Mouse (Mus musculus): ENCODE measurements around the gene Tmem198. TPM values are rescaled to one million over a fixed set of nuclear protein-coding genes. Genes with fewer than 3 reads are reported as not detected.

Tmem198 gene
- polyA plus RNA-seq, 1 experiment from 2014 or later = 0.35 TPM

DNA sequence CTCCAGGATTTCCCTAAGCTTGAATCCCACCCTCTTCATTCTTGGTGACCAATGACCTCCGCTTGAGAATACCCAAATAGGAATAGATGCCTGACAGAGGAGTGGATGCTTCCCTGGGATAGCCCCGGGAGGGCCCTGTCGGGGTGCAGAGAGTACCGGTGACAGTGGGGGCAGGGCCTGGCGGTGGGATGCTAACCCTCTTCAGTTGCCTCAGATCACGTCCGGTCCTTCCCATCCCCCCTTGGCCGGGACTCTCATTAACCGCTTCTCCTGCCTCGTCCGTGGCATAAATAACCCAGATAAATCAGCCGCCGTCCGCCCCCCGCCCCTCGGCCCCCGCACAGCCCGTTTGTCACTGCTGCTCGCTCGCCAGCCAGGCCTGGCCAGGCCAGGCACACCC is 32.7 kb upstream of the Tmem198 start:
- Histone ChIP-seq H3K9me3 (replicated peaks) (no peaks in the 10 kb centered on the region), H3K4me3 (peak overlapping the region; percentile 41), H3K27me3 (ENCODE audit: low read depth, poor library complexity, severe bottlenecking) (peaks cover 95% of the 10 kb centered on the region), H3K27ac (peak overlapping the region; percentile 65), H3K36me3 (no peaks in the 10 kb centered on the region), H3K4me1 (peaks cover 98% of the 10 kb centered on the region)
- WGBS = under 1% methylated on average over 20 of the region's 20 CpGs
- DNase-seq (ENCODE audit: low spot score) = peak; percentile 69

- Histone ChIP-seq H3K9me3 (replicated peaks) (no peaks in the 10 kb centered on the region), H3K27ac (peak overlapping the region; percentile 70), H3K27me3 (ENCODE audit: low read depth, poor library complexity, severe bottlenecking) (peaks cover 98% of the 10 kb centered on the region), H3K36me3 (no peaks in the 10 kb centered on the region), H3K4me1 (peaks cover 100% of the 10 kb centered on the region), H3K4me3 (peak overlapping the region; percentile 39)
- WGBS = under 1% methylated on average over 10 of the region's 10 CpGs
- no peak for DNase-seq (ENCODE audit: low spot score)
Observed at GRCm38 (mm10) chr1:75447265-75448051, 31.9 kb upstream of the Tmem198 start.

- Histone ChIP-seq H3K27me3 (ENCODE audit: low read depth, poor library complexity, severe bottlenecking) (peaks cover 98% of the 10 kb centered on the region), H3K9me3 (replicated peaks) (no peaks in the 10 kb centered on the region), H3K36me3 (no peaks in the 10 kb centered on the region), H3K4me3 (peak overlapping the region; percentile 39), H3K4me1 (peaks cover 100% of the 10 kb centered on the region), H3K27ac (peak overlapping the region; percentile 70)
- WGBS = 4% methylated on average over 7 of the region's 7 CpGs
- DNase-seq (ENCODE audit: low spot score) = peak; percentile 63
Observed at GRCm38 (mm10) chr1:75448052-75448431, 31.3 kb upstream of the Tmem198 start.

DNA sequence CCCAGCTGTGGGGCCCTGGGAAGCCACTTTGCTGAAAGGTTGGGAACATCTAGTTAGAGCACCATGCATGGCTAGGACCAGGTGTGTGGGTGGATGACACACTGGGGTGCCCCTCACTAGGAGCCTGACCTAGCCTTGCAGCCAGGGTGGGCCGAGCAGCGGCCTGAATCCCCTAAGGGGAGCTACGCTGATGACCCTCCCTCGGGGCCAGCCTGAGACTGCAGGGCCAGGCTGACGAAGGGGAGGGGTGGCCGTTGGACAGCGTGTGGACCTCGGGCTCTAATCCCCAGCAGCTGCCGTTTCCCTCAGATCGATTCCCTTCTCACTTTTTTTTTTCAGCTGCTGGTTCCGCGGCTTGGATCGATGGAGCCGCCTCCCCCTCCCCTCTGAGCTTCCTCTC is 30.4 kb upstream of the Tmem198 start:
- H3K4me1 ChIP-seq = peaks cover 100% of the 10 kb centered on the region
- H3K9me3 ChIP-seq (replicated peaks) = no peaks in the 10 kb centered on the region
- WGBS = under 1% methylated on average over 14 of the region's 14 CpGs
- H3K27ac ChIP-seq = peak overlapping the region; percentile 70
- H3K27me3 ChIP-seq (ENCODE audit: low read depth, poor library complexity, severe bottlenecking) = peaks cover 98% of the 10 kb centered on the region
- peak overlapping the region; percentile 39 for H3K4me3 ChIP-seq
- no peaks in the 10 kb centered on the region for H3K36me3 ChIP-seq
- peak; percentile 60 for DNase-seq (ENCODE audit: low spot score)

- WGBS = 2% methylated on average over 8 of the region's 8 CpGs
- Histone ChIP-seq H3K27me3 (ENCODE audit: low read depth, poor library complexity, severe bottlenecking) (peaks cover 98% of the 10 kb centered on the region), H3K36me3 (no peaks in the 10 kb centered on the region), H3K4me3 (peak overlapping the region; percentile 45), H3K9me3 (replicated peaks) (no peaks in the 10 kb centered on the region), H3K4me1 (peaks cover 100% of the 10 kb centered on the region), H3K27ac (peak overlapping the region; percentile 70)
- no peak for DNase-seq (ENCODE audit: low spot score)
Observed at GRCm38 (mm10) chr1:75449377-75450135, 29.8 kb upstream of the Tmem198 start.

DNA sequence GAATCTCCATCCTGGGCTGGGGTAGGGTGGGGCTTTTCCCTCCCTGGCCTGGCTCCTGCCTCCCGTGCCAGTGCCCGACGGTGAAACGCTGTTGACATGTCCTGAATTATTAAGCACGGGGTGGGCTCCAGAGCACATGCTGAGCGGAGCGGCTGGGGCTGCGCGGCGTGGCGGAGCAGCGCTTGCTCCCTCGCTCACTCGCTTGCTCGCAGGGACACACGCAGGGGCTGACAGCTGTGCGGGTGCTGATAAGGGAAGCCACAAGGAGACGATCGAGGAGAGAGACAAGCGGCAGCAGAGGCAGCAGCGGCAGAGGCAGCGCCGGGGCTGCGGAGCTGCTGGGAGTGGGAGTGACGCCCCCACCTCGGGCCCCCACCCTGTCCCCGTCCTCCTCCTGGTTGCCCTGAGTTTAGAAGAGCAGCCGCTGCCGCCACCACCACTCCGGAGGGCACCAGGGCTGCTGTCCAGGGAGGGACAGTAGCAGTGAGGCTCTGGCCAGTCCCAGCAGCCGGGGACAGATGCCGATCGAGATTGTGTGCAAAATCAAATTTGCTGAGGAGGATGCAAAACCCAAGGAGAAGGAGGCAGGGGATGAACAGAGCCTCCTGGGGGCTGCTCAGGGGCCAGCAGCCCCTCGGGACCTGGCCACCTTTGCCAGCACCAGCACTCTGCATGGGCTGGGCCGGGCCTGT is 28.9 kb upstream of the Tmem198 start, which contains the start of gene Asic4:
Asic4 (plus strand) TSS at position 123 of the 692 bp plus-strand sequence.
- Histone ChIP-seq H3K4me1 (peaks cover 98% of the 10 kb centered on the region), H3K4me3 (peak within 1 kb of the TSS; percentile 45), H3K9me3 (replicated peaks) (no peaks in the 10 kb centered on the region), H3K27me3 (ENCODE audit: low read depth, poor library complexity, severe bottlenecking) (peaks cover 96% of the 10 kb centered on the region), H3K36me3 (no peaks in the 10 kb centered on the region), H3K27ac (peak within 1 kb of the TSS; percentile 70)
- DNase-seq (ENCODE audit: low spot score) = peak; percentile 58
- 2% methylated on average over 35 of the region's 35 CpGs for WGBS

DNA sequence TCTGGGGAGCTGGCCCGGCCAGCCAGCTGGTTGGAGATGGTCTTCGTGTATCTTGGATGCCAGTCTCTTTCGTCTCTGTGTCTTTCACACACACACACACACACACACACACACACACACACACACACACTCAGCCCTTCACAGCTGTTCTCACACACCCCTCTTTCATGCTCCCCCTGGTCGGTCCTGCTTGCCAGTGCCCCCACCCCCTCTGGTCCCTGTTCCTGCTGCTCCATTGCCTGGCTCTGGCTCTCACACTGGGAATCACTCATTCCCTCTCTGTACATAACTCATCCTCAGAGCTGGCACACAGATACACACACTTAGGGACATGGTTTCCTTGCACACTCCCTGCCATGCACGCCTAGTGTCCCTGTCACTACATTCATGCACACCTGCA is 27.4 kb upstream of the Tmem198 start:
- H3K9me3 ChIP-seq (replicated peaks) = no peaks in the 10 kb centered on the region
- no peak for DNase-seq (ENCODE audit: low spot score)
- H3K27ac ChIP-seq = no peak overlapping the region
- H3K27me3 ChIP-seq (ENCODE audit: low read depth, poor library complexity, severe bottlenecking) = peaks cover 98% of the 10 kb centered on the region
- H3K4me3 ChIP-seq = no peak overlapping the region
- H3K4me1 ChIP-seq = peaks cover 98% of the 10 kb centered on the region
- no peaks in the 10 kb centered on the region for H3K36me3 ChIP-seq
- 69% methylated on average over 5 of the region's 5 CpGs for WGBS

GRCm38 (mm10) chr1:75455433-75455832 is 23.9 kb upstream of the Tmem198 start:
- H3K4me3 ChIP-seq = no peak overlapping the region
- peaks cover 98% of the 10 kb centered on the region for H3K27me3 ChIP-seq (ENCODE audit: low read depth, poor library complexity, severe bottlenecking)
- H3K9me3 ChIP-seq (replicated peaks) = no peaks in the 10 kb centered on the region
- peaks cover 91% of the 10 kb centered on the region for H3K4me1 ChIP-seq
- H3K27ac ChIP-seq = peak overlapping the region; percentile 46; the same call in 1 of the 2 replicates
- no peaks in the 10 kb centered on the region for H3K36me3 ChIP-seq
- no peak for DNase-seq (ENCODE audit: low spot score)
- WGBS = 70% methylated on average over 3 of the region's 3 CpGs

- DNase-seq (ENCODE audit: low spot score) = no peak
- Histone ChIP-seq H3K36me3 (no peaks in the 10 kb centered on the region), H3K9me3 (replicated peaks) (no peaks in the 10 kb centered on the region), H3K27me3 (ENCODE audit: low read depth, poor library complexity, severe bottlenecking) (peaks cover 97% of the 10 kb centered on the region), H3K27ac (peak overlapping the region; percentile 46), H3K4me3 (0 out of 2 replicates have a peak overlapping the region, but pooled peaks have one; percentile 6), H3K4me1 (peaks cover 85% of the 10 kb centered on the region)
- 5% methylated on average over 5 of the region's 5 CpGs for WGBS
Observed at GRCm38 (mm10) chr1:75455948-75456347, 23.4 kb upstream of the Tmem198 start.

DNA sequence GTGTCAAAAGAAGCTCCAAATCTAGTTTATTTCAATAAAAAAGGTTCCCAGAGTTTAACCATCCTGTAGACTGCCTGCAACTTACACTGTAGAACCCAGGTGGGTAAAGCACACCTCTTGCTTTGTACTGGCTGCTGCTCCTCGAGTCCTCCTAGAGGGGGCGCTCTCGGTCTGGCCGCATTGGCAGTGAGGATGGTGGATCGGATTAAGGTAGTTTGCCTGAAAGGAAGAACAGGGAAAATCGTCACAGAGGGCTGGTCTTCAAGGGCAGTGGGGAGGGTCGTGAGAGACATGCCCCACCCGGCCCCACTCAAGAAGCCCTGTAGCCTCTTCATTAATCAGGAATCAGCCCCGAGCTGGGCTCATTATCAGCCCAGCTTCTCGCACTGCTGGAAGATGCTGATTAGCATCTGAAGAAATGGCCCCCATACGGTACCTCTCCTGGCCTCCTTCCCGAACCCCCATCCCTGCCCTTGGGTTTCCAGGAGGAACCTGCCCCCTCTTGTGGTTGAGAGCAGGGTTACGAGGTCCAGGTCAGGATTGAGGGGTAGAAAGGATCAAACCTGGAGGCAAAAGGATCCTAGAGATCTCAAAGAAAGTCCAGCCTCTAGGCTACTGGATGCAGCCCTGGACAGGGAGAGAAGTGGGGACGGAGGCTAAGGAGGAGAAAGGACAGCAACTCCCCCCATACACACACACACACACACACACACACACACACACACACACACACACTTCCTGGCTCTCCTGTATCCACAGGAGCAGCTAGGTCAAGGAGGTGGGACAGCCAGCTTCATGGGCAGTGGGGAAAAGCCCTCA is 22.4 kb upstream of the Tmem198 start:
- peak overlapping the region; percentile 45; the same call in 1 of the 2 replicates for H3K4me3 ChIP-seq
- peaks cover 75% of the 10 kb centered on the region for H3K4me1 ChIP-seq
- DNase-seq (ENCODE audit: low spot score) = peak; percentile 60
- H3K27ac ChIP-seq = peak overlapping the region; percentile 46
- 3% methylated on average over 14 of the region's 14 CpGs for WGBS
- peaks cover 95% of the 10 kb centered on the region for H3K27me3 ChIP-seq (ENCODE audit: low read depth, poor library complexity, severe bottlenecking)
- no peaks in the 10 kb centered on the region for H3K36me3 ChIP-seq
- H3K9me3 ChIP-seq (replicated peaks) = no peaks in the 10 kb centered on the region

GRCm38 (mm10) chr1:75457710-75458024 is 21.7 kb upstream of the Tmem198 start:
- Histone ChIP-seq H3K36me3 (no peaks in the 10 kb centered on the region), H3K27me3 (ENCODE audit: low read depth, poor library complexity, severe bottlenecking) (peaks cover 95% of the 10 kb centered on the region), H3K9me3 (replicated peaks) (no peaks in the 10 kb centered on the region), H3K4me3 (peak overlapping the region; percentile 45), H3K27ac (peak overlapping the region; percentile 62; the same call in 1 of the 2 replicates), H3K4me1 (peaks cover 73% of the 10 kb centered on the region)
- no peak for DNase-seq (ENCODE audit: low spot score)
- WGBS = under 1% methylated on average over 9 of the region's 10 CpGs
